Mouse (Mus musculus) adrenal gland, adult 18-20 months (tissue): ENCODE results near the gene Sesn3. TPM values are rescaled to one million over a fixed set of nuclear protein-coding genes. Genes with fewer than 3 reads are reported as not detected.

Experiments used
- DNase-seq, 2 experiments: peaks; one replicate each; pipeline ENCODE4 v3.0.0; 2021 to 2022; ENCODE audit warnings: low spot score in 2 of 2
- total RNA-seq, 2 experiments: library from RNA; stranded (reverse); gene quantifications; 1 replicate in 1 of 2; 2 replicates in 1 of 2; pipeline ENCODE4 v1.2.3; 2021

Gene Sesn3
- total RNA-seq, 2 experiments from 2014 or later: 40.6 to 66.1 TPM

GRCm38 (mm10) chr9:14350787-14351186 lies 75.9 kb downstream of the Sesn3 start:
- DNase-seq: no peak

GRCm38 (mm10) chr9:14352337-14352736 lies 77.5 kb downstream of the Sesn3 start:
- no peak for DNase-seq

GRCm38 (mm10) chr9:14354852-14355251 lies 80.0 kb downstream of the Sesn3 start:
- DNase-seq: no peak

DNA sequence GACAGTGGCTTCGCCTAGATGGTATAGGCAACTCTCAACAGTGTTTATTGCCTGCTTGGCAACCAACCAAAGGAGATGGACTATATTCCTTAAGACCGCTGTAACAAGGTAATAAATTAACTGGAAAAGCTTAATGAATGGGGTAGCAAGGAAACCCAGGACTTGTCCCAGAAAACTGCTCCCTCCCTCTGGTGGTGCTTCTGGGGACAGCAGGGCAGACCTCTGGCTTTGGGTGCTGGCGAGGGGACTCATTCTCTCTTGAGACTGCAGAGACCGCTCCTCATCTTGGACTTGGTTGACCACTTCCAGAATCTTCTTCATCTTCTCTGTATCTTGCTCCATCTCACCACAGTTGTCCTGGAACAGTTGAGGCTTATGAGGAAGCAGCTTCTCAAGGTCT lies 82.2 kb downstream of the Sesn3 start:
- no peak for DNase-seq

DNA sequence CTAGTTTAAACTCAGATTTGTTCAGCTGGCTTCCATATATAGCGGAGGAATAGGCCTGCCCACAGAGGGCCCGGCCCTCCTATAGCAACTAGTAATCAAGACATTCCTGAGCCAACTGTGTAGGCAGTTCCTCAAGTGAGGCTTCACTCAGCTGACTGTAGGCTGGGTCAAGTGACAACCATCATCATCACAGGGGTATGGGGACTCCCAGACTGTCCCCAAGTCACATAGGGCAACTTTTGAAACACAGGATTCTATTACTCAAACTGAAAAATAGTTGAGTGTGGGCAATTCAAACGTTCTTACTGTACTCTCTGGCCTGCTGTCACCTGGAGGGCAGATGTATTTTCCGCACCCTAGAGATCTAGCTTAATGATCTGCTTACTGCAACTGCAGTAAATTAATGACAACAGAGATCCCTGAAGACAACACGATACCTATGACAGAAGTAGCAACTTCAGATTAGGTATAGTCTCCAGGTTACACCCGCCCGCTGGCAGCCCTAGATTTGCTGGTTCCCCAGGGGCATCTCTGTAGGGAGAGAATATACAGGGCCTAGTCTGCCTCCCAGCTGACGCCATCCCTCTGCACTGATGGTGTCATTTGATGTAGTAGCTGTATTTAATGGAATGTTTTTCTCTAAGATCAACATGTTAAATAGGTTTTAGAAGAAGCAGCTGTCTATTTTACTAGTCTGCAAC lies 87.4 kb downstream of the Sesn3 start:
- no peak for DNase-seq

GRCm38 (mm10) chr9:14363540-14363939 lies 88.7 kb downstream of the Sesn3 start:
- DNase-seq: no peak

GRCm38 (mm10) chr9:14364719-14365118 lies 89.9 kb downstream of the Sesn3 start:
- no peak for DNase-seq

DNA sequence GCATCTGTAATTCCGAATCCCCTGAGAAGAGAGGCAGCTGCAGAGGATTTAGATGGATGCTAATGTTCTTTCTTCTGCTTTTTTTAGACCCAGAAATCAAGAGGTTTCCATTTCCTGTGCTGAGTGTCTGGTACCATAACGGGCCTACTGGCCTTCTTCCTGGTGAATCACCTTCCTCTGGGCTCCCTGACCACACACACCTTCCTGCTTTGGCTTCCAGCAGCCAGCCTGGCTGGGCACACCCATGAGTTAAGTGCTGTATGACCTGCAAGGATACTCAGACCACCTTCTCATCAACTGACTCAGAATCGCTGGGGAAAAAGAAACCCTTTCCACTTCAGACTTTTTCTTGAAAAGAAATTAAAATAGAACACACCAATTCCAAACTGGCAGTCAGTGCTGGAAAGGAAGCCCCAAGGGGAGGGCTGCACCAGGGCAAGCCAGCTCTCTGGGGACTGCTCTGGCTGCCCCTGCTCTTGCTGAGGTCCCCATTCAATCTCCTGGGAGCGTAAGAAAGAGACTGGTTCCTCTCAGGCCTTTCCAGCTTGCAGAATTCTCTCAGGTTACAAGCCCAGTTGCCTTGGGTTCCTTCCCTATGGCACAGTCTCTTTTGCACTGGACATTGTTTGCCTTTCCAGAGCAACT lies 90.7 kb downstream of the Sesn3 start:
- no peak for DNase-seq

DNA sequence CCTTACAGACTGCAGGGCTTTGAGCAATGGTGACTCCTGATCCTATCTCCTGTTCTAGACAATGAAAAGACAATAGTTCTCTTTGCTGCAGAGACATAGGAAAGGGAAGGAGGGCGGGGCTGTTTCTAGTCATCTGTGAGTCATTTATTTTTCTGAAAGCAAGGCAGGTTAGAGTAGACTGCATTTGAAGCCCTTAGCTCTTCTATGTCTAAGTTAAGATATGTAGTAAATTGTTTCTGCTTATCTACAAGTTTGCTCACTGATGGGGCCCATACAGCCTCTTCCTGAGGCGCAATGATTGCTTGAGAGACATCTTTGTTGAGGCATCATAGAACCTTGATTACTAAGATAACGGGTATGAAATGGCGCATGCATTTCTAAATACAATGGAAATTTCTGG lies 93.0 kb downstream of the Sesn3 start:
- no peak for DNase-seq

GRCm38 (mm10) chr9:14369271-14369670 lies 94.4 kb downstream of the Sesn3 start:
- DNase-seq: no peak

DNA sequence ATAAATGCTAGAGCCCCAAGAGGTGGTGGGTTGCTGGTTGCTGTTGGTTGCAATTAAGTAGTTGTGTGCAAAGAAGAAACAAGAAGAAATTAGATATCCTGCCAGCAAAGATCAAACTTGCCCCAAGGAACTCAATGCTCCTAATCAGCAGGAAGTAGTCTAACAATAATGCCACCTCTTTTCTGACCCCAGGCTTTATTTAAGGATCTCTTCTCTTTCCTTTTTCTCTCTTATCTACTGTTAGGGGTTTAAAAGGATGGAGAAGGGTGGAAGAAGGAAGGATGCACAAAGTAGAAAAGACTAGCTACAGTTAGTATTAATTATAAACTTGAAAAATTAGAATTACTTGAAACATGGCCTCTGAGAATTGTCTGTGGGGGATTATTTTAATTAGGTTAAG lies 97.6 kb downstream of the Sesn3 start:
- DNase-seq: no peak

DNA sequence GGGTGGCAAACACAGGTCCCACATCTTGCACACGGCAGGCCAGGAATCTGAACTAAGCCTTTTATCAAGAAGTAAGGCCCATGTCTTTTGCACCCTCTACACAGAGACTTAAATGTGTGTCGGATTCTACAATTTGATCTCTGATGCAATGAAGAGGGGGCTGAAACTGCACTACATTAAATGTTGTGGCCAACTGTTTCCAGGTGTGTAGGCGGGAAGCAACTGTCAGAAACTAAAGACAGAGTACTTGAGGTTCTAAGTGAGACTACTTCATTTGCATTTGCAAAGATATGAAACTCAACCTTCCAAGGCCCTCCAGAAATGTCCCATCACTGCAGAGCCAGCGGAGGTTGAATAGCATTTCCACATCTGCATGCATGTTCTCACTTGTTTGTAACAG lies 101.3 kb downstream of the Sesn3 start:
- no peak for DNase-seq

DNA sequence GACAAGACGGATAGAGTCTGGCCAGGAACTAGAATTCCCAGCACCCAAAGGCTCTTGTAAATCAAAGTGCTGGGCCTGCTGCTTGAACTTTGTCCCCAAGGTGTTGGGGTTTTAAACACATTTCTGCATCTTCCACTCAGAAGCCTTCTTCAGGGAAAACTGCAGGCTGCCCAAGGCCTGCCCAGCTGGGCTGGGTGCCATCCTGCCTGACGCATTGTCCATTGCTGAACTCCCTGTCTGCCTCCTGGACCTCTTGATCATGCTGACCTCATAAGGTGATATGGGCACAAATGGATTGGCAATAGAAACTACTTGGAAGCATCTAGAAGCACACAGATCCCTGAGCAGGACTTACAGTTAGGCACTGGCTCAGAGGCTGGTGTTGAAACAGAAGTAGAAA lies 103.3 kb downstream of the Sesn3 start:
- DNase-seq: no peak

GRCm38 (mm10) chr9:14379769-14380385 lies 105.0 kb downstream of the Sesn3 start:
- no peak for DNase-seq

DNA sequence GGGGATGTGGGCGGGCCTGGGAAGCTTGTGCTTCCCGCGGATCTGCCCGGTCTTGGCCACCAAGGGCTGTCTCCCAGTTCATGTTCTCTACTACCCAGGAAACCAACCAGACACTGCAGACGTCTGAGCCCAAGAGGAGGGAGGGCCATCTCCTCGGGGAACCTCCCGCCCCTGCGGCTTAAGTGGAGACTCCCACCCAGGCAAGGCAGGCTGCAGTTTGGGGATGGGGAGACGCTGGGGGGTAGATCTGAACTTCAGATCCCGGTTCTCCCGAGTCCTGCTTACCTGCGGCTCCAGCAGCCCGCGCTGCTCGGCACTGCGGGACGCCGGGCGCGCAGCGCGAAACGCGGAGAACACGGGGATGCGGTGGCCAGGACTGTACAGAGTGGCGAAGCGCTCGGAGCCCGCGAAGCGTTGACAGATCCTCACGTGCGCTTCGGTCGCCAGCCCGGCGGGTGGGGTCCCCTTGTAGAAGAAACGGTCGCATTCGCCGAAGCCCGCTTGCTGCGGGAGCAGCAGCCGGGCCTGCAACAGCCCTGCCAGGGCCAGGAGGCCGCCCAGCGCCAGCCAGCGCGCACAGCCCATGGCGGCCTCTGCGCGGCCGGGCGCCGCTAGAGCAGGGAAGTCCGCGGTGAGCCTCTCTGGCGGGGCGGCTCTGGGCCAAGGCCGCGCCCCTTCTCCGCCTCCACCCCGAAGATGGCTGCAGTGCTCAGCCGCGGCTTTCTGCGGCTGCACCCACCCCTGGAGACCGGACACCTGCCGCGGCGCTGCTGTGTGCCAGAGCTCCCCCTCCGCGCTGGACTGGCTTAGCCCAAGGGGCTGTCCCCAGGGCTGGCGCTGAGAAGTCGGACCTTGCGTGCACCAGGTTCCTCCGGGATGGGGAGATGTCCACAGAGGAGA lies 105.8 kb downstream of the Sesn3 start:
- peak; percentile 79 to 85 for DNase-seq

DNA sequence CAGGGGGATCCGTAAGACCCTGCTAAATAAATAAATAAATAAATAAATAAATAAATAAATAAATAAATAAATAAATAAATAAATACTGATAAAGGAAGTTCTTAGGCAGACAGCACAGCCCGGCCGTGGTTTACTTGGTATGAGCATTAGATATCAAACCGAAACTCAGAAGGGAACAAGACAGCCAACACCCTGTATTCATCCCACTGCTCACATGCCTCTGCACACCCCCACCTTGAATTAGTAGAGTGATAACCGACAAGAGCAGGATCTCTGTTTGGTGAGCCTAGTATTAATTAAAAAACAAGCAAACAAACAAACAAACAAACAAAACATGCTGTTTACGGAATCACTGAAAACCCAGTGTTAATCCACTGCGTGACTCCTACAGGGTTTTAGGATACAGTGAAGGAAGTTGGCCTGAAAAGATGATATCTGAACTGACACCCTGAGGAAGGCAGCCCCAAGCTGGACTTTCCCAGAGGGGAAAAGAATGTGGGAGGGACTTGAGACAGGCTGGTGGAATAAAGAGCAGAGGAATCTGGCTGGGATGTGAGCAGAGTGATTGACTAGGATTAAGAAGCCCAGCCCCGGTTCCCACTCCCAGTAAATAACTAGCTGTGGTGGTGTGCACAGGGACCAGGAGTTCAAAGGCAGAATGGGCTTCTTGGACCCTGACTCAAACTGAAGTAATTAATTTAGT lies 106.6 kb downstream of the Sesn3 start, which contains the start of gene Endod1:
TSS of gene Endod1 (minus strand) at position 155 of the 703 bp plus-strand sequence.
- DNase-seq: peak in 1 of 2 experiments; percentile 13

GRCm38 (mm10) chr9:14382256-14382791 lies 107.5 kb downstream of the Sesn3 start:
- DNase-seq: no peak
